Mouse (Mus musculus): ENCODE measurements around the gene Gata2.

Gata2 gene

GRCm38 (mm10) chr6:88251798-88252478, 58.2 kb downstream of the Gata2 start:
- no peak for ATAC-seq (ENCODE audit: insufficient number of reproducible peaks, low FRiP score, low TSS enrichment)

DNA sequence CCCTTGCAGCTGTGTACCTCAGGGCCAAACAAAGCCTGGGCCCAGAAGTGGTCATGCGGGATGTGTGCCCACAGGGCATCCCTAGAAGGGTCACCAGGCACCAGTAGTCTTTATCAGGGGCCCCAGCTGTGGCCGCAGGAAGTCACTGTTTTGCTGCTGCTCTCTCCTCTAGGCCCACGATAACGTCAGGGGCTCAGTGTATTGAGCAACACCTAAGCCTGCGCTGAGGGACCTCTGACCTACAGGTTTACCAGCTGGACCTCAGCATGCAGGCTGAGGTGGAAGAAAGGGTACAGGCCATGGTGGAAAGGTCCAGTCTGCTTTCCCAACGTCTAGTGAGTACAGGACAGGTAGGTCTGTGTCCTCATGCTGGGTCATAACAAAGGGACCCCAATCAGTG, 60.4 kb downstream of the Gata2 start:
- no peak for ATAC-seq (ENCODE audit: insufficient number of reproducible peaks, low FRiP score, low TSS enrichment)

GRCm38 (mm10) chr6:88255435-88255834, 61.7 kb downstream of the Gata2 start:
- ATAC-seq (ENCODE audit: insufficient number of reproducible peaks, low FRiP score, low TSS enrichment) = no peak
